Mouse (Mus musculus) forebrain, postnatal 0 days (tissue): ENCODE measurements around the gene Gpr171. TPM values are rescaled to one million over a fixed set of nuclear protein-coding genes. Genes with fewer than 3 reads are reported as not detected.
"Not testable (repeated sequence)": the region's sequence is repeated elsewhere in the genome, so short reads cannot be mapped to it uniquely, and the experiment has no call there.

Experiments used
- ATAC-seq: fragments of 200-750 bp; cut with Nextera tagmentation; 2 replicates; pipeline ENCODE4 v1.8.0; 2017; ENCODE audit warnings: mild to moderate bottlenecking, moderate library complexity
- DNase-seq: peaks from one replicate; pipeline ENCODE4 v3.0.0-alpha.2; 2015
- H3K27ac ChIP-seq: fragments of 300-500 bp; sonication (generic); 2 replicates; pipeline ENCODE4 v1.5.1; 2014; ENCODE audit warnings: low read depth, mild to moderate bottlenecking, antibody characterized with exemption, low read length, moderate library complexity, mixed read lengths
- H3K27me3 ChIP-seq: fragments of 300-500 bp; sonication (generic); 2 replicates; pipeline ENCODE4 v1.6.1; 2014; ENCODE audit warnings: mild to moderate bottlenecking, low read length, mixed read lengths; ENCODE audit not compliant: insufficient read depth
- H3K36me3 ChIP-seq: fragments of 300-500 bp; sonication (generic); 2 replicates; pipeline ENCODE4 v1.6.1; 2014; ENCODE audit warnings: mild to moderate bottlenecking, moderate library complexity; ENCODE audit not compliant: insufficient read depth
- H3K4me1 ChIP-seq: fragments of 300-500 bp; sonication (generic); 2 replicates; pipeline ENCODE4 v1.6.1; 2014; ENCODE audit warnings: antibody characterized with exemption; ENCODE audit not compliant: insufficient read depth
- H3K4me2 ChIP-seq: fragments of 300-500 bp; sonication (generic); 2 replicates; pipeline ENCODE4 v1.6.1; 2014; ENCODE audit warnings: low read depth, mild to moderate bottlenecking, moderate library complexity
- H3K4me3 ChIP-seq: fragments of 300-500 bp; sonication (generic); 2 replicates; pipeline ENCODE4 v1.5.1; 2014; ENCODE audit warnings: low read depth, low read length, mixed read lengths
- H3K9ac ChIP-seq: fragments of 300-500 bp; sonication (generic); 2 replicates; pipeline ENCODE4 v1.6.1; 2014; ENCODE audit warnings: mild to moderate bottlenecking
- H3K9me3 ChIP-seq: fragments of 300-500 bp; sonication (generic); 2 replicates; pipeline ENCODE4 v1.6.1; 2016; ENCODE audit warnings: low read length
- CTCF ChIP-seq: sonication (generic); IDR thresholded peaks from 2 replicates; pipeline ENCODE4 v1.5.1; 2016; ENCODE audit warnings: antibody characterized with exemption, control low read depth, low read depth
- WGBS: fragments of 180-500 bp; shearing (Covaris S2); extraction: QIAGEN DNeasy Blood & Tissue Kit; methylation state at CpG from one replicate; pipeline ENCODE4 v1.1.7; 2014; 5-methylcytosine and 5-hydroxymethylcytosine counted together
- polyA plus RNA-seq: library from polyadenylated mRNA; unstranded; fragments of >200 nt; fragmentation: Nextera tagmentation; extraction: Ambion mirVana; gene quantifications from 2 replicates; pipeline ENCODE4 v1.2.1, GENCODE M21; 2015
- total RNA-seq: library from RNA; depleted of rRNA; stranded (reverse); fragments of >200 nt; gene quantifications from 2 replicates; pipeline ENCODE4 v1.2.3, GENCODE M21; 2014; rRNA removed

Gpr171 gene
- total RNA-seq (not detected in 2 replicates), polyA plus RNA-seq (0.08 and 0.24 TPM in 2 replicates)

- WGBS: 86% methylated on average over 6 of the region's 6 CpGs
- no peaks in the 10 kb centered on the region for H3K4me1 ChIP-seq
These were observed at the start of gene Gpr171 for GRCm38 (mm10) chr3:59101218-59101986. Gpr171 (minus strand) TSS chr3:59101821.

GRCm38 (mm10) chr3:59150624-59151023, 49.0 kb upstream of the Gpr171 start:
- H3K27me3 ChIP-seq: no peaks in the 10 kb centered on the region
- no peak for TF ChIP-seq CTCF
- 99% methylated on average over 2 of the region's 2 CpGs for WGBS

More at GRCm38 (mm10) chr3:59101218-59101986, at the start of gene Gpr171:
- DNase-seq (no peak), ATAC-seq (no peak)
- no peaks in the 10 kb centered on the region for H3K36me3 ChIP-seq
- H3K27me3 ChIP-seq: no peaks in the 10 kb centered on the region
- H3K9ac ChIP-seq: no peak within 1 kb of the TSS
- no peak within 1 kb of the TSS for H3K4me2 ChIP-seq
- no peak within 1 kb of the TSS for H3K27ac ChIP-seq
- no peak for TF ChIP-seq CTCF
- H3K4me3 ChIP-seq: no peak within 1 kb of the TSS
- no peaks in the 10 kb centered on the region for H3K9me3 ChIP-seq

GRCm38 (mm10) chr3:59149646-59150045, 48.0 kb upstream of the Gpr171 start:
- Histone ChIP-seq H3K36me3 (no peaks in the 10 kb centered on the region), H3K4me3 (no peak overlapping the region), H3K9me3 (no peaks in the 10 kb centered on the region), H3K27ac (no peak overlapping the region), H3K4me1 (no peaks in the 10 kb centered on the region), H3K4me2 (no peak overlapping the region), H3K9ac (no peak overlapping the region), H3K27me3 (no peaks in the 10 kb centered on the region)
- ATAC-seq (no peak), DNase-seq (no peak)
- no peak for TF ChIP-seq CTCF

More at GRCm38 (mm10) chr3:59150624-59151023, 49.0 kb upstream of the Gpr171 start:
- Histone ChIP-seq H3K4me3 (no peak overlapping the region), H3K4me2 (no peak overlapping the region), H3K36me3 (no peaks in the 10 kb centered on the region), H3K27ac (no peak overlapping the region), H3K9me3 (no peaks in the 10 kb centered on the region), H3K9ac (no peak overlapping the region), H3K4me1 (no peaks in the 10 kb centered on the region)
- ATAC-seq (no peak), DNase-seq (no peak)

GRCm38 (mm10) chr3:59145194-59145593, 43.6 kb upstream of the Gpr171 start:
- DNase-seq (no peak), ATAC-seq (no peak)
- Histone ChIP-seq H3K4me3 (no peak overlapping the region), H3K9ac (no peak overlapping the region), H3K27ac (no peak overlapping the region), H3K27me3 (no peaks in the 10 kb centered on the region), H3K36me3 (no peaks in the 10 kb centered on the region), H3K9me3 (no peaks in the 10 kb centered on the region), H3K4me2 (no peak overlapping the region), H3K4me1 (no peaks in the 10 kb centered on the region)
- WGBS: 56% methylated on average over 5 of the region's 5 CpGs
- TF ChIP-seq CTCF: no peak

- no peak overlapping the region for H3K4me2 ChIP-seq
- H3K36me3 ChIP-seq: no peaks in the 10 kb centered on the region
- DNase-seq (no peak), ATAC-seq (no peak)
- H3K4me3 ChIP-seq: no peak overlapping the region
- no peak for TF ChIP-seq CTCF
- H3K27me3 ChIP-seq: no peaks in the 10 kb centered on the region
- whole genome bisulfite sequencing: 82% methylated on average over 8 of the region's 8 CpGs
- no peak overlapping the region for H3K27ac ChIP-seq
- no peaks in the 10 kb centered on the region for H3K9me3 ChIP-seq
- H3K9ac ChIP-seq: no peak overlapping the region
- H3K4me1 ChIP-seq: no peaks in the 10 kb centered on the region
These were observed 40.1 kb upstream of the Gpr171 start for GRCm38 (mm10) chr3:59141507-59142305.

- 91% methylated on average over 4 of the region's 4 CpGs for WGBS
- not testable (repeated sequence) for H3K9ac ChIP-seq, ATAC-seq, DNase-seq, H3K4me1 ChIP-seq, H3K36me3 ChIP-seq, H3K9me3 ChIP-seq, H3K4me2 ChIP-seq, H3K27me3 ChIP-seq, H3K27ac ChIP-seq, H3K4me3 ChIP-seq
These were observed 39.3 kb upstream of the Gpr171 start for GRCm38 (mm10) chr3:59140941-59141340.

GRCm38 (mm10) chr3:59140115-59140514, 38.5 kb upstream of the Gpr171 start:
- 81% methylated on average over 2 of the region's 2 CpGs for WGBS

More at GRCm38 (mm10) chr3:59140115-59140514, 38.5 kb upstream of the Gpr171 start:
- H3K4me1 ChIP-seq: no peaks in the 10 kb centered on the region
- H3K4me2 ChIP-seq: no peak overlapping the region
- H3K9ac ChIP-seq: no peak overlapping the region
- no peak overlapping the region for H3K27ac ChIP-seq
- no peaks in the 10 kb centered on the region for H3K36me3 ChIP-seq
- no peak for DNase-seq
- H3K4me3 ChIP-seq: no peak overlapping the region
- no peak for TF ChIP-seq CTCF
- no peaks in the 10 kb centered on the region for H3K9me3 ChIP-seq
- no peak for ATAC-seq
- no peaks in the 10 kb centered on the region for H3K27me3 ChIP-seq
